Mouse (Mus musculus) gastrocnemius, adult 8-10 months (tissue): ENCODE data around the gene Samd8. TPM values are rescaled to one million over a fixed set of nuclear protein-coding genes. Genes with fewer than 3 reads are reported as not detected.

Experiments
- DNase-seq, 2 experiments: peaks; one replicate each; pipeline ENCODE4 v3.0.0; 2022; ENCODE audit warnings: low spot score in 2 of 2
- total RNA-seq, 4 experiments: library from RNA; stranded (reverse); gene quantifications; 2 replicates each; pipeline ENCODE4 v1.2.4; 2022

Gene Samd8
- total RNA-seq, 4 experiments from 2014 or later: 67.9 to 82.1 (median 78.9) TPM

- no peak for DNase-seq
Observed at GRCm38 (mm10) chr14:21824938-21825337, 74.6 kb downstream of the Samd8 start, which contains the start of gene Vdac2. Vdac2 (plus strand) TSS chr14:21825238.

- no peak for DNase-seq
Observed at GRCm38 (mm10) chr14:21825786-21826491, 75.6 kb downstream of the Samd8 start.

- DNase-seq: peak; percentile 96
Observed at GRCm38 (mm10) chr14:21830876-21831767, 80.8 kb downstream of the Samd8 start.

DNA sequence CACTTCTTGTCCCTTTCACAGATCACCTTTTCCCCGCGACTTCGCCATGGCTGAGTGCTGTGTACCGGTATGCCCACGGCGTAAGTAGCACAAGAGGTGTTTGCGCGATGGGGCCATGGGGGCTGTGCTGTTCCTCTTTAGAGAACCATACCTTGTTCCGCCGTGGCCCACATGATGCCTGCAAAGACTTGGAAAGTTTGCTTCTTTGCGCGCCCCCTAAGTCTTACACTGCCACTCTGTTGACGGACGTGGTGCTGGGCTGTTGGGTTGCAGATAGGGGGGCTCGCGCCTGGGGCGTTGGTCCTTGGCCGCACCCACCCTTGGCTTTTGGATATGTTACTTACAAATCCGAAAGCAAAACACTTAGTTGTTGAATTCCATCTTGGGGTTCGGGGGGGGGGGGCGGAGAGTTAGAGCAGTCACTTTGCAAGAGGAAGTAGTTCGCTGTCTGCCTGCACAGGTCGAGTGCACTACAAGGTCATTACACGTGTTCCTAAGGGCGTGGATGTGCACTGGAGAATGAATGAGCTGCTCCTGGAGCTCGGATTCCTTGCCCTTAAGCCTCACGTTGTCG is 81.6 kb downstream of the Samd8 start:
- DNase-seq: no peak

DNA sequence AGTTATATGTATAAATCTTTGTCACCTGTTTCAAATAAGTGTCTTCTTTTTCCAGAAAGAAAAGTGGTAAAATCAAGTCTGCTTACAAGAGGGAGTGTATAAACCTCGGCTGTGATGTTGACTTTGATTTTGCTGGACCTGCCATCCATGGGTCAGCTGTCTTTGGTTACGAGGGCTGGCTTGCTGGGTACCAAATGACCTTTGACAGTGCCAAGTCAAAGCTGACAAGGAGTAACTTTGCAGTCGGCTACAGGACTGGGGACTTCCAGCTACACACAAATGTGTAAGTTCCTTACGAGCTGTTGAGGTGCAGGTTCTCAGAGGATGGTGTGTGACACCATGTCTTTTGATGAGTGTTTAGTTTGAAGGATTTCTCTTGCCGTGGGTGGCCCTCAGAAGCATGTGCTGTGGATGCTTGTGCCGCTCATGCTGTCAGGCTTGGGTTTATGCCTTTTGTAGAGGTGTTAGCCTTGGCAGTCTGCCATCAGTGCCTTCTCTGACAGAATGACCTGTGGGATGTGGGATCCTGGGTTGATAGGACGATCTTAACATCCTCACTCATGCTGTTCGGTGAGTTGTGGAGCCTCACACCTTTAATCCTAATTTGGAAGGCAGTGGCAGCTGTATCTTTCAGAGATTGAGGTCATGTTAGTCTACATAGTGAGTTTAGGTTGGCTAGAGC is 88.1 kb downstream of the Samd8 start:
- DNase-seq: peak; percentile 15 to 38

DNA sequence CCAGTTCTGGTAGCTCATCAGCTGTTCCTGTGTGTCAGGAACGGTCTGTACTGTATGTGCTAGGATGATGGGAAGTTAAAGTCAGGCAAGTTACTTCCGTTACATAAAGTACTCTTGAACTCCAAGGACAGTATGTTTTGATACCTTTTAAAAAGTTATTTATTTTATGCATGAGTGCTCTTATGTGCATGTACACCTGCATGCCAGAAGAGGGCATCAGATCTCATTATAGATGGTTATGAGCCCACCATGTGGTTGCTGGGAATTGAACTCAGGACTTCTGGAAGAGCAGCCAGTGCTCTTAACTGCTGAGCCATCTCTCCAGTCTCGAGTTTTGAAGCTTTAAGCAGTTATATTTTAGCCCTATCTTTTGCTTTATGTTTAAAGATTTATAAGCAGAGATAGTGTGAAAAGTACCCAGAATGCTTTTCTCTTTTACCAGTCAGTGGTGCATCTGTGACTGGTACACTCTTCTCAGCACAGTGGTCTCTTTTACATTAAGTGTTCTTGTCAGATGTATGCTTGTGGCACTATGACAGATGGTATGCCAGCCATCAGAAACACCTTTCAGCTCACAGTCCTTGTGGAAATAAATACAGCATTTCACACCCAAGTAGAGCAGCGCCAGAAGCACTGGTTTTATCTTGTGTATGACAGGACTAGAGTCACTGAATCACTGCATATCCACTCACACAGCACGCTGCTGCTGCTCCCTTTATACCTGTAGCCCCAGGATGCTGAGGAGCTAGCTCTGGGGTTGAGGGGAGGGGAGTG is 91.7 kb downstream of the Samd8 start:
- no peak for DNase-seq

- DNase-seq: no peak
Observed at GRCm38 (mm10) chr14:21843263-21843662, 92.9 kb downstream of the Samd8 start.

DNA sequence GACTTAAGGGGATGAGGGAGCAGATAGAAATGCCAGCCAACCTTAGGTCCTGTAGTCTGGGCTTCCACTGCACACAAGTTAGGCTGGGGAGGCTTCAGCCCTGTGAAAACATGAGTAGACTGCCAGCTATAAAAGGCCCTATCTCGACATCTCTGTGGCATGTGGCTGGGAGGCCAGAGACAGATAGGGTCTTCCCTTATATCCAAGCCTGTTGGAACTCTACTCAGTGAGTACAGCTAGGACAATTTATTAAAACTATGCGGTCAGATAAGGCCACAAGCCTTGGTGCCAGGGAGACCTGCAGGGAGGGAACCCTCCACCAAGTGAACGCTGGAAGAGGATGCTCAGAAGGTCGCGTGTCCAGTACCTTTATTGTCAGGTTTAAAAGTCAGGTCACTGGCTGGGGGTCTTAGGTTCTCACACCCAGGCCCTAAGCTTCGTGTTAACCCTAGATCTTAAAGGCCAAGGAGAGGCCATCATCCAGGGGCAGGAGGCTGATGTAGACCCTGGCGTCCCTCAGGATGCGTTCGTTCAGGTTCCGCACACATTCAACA is 96.6 kb downstream of the Samd8 start:
- no peak for DNase-seq

GRCm38 (mm10) chr14:21847381-21848165 is 97.2 kb downstream of the Samd8 start:
- no peak for DNase-seq

Other genes with a start within 250 kb of the Samd8 start
- gene Dupd1, start 36.0 kb upstream of the Samd8 start, total RNA-seq: 10 to 100 TPM; 23.7 to 47.1 (median 35.0) TPM
- gene Dusp13, start 650 bp downstream of the Samd8 start, total RNA-seq: 100 to 1,000 TPM; 220 to 268 (median 238) TPM
- 100 to 1,000 TPM; 328 to 342 (median 331) TPM for gene Vdac2, start 74.7 kb downstream of the Samd8 start, total RNA-seq
- 10 to 100 TPM in 2 of 4 experiments, 1 to 10 TPM in 2; 6.5 to 11.5 (median 9.7) TPM for gene Comtd1, start 98.4 kb downstream of the Samd8 start, total RNA-seq
- gene Zfp503, start 239.1 kb downstream of the Samd8 start, total RNA-seq: 10 to 100 TPM in 2 of 4 experiments, 1 to 10 TPM in 2; 5.8 to 17.2 (median 10.4) TPM